Mouse (Mus musculus): ENCODE results near the gene Cenpl.

Cenpl gene

DNA sequence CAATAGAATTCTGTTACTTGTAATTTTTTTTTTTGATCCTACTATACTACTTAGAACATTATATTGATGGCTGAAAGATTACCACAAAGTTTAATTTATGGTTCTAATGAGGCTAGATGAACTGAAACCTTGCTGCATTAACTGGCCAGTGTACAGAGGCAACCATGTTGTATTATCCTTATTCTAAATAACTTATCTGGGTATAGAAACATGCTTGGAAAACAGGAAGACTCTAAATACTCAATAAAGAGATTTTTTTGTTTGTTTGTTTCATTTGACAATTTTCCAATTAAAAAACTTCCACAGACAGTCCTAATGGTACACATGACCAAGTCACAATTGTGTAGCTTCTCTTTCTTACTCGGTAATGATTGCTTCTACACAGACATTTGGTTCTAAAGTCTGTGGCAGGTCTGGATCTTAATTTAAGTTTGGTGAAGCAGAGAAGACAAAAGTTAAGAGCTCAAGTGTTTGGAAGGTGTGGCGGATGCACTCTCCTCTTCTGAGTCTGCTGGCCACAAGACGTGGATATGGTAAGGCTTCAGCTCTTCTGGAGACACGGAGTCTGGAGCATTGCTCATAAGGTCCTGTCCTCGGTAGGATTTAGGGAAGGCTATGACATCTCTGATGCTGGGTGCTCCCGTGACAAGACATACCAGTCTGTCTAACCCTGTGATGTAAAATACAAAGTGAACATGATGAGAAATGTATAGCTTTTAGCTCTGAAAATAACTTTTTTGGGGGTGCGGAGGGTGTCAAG lies 29.1 kb upstream of the Cenpl start:
- no peak for DNase-seq (ENCODE audit: low spot score)

DNA sequence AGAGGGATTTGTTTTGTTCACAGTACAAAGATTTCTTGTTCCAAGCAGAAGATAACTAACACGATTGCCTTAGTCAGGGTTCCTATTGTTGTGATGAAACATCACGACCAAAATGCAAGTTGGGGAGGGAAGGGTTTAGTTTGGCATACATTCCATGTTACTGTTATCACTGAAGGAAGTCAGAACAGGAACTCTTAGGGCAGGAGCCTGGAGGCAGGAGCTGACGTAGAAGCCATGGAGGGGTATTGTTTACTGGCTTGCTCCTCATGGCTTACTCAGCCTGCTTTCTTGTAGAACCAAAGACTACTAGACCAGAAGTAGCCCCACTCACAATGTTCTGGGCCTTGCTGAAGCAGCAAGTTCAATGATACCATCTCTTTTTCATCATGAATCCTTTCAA lies 23.5 kb upstream of the Cenpl start:
- DNase-seq (ENCODE audit: low spot score), result no peak

DNA sequence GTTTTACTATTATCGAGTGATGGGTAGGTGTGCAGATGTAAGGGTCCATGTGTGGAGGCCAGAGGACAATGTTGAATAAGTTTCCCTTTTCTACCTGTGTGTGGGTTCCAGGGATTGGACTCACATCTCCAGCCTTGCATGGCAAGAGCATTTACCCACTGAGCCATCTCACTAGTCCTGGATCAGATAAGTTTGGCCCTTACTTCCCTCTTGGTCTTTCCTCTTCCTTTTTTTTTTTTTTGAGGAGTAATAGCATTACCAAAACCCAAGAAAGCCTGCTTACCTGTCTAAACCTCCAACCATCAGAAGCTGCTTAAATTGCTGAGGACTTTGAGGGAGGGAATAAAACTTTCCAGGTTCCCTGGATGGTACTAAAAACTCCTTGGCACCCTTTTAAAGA lies 13.3 kb upstream of the Cenpl start:
- no peak for DNase-seq (ENCODE audit: low spot score)

DNA sequence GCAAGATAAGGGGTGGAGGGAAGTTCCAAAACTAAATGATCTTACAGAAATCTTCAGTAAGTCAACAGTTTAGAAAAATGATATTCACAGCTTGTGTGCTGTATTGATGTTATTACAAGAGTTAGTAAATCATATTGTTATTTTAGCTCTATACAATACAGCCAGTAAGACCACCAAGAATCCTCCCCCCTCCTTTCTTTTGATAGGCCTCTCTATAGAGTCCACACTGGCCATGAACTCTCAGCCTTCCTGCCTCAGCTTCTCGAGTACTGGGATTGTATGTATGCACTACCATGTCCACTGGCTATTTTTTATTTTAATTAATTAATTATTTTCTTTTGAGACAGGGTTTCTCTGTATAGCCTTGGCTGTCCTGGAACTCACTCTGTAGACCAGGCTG lies 7.2 kb upstream of the Cenpl start:
- DNase-seq (ENCODE audit: low spot score), result no peak

DNA sequence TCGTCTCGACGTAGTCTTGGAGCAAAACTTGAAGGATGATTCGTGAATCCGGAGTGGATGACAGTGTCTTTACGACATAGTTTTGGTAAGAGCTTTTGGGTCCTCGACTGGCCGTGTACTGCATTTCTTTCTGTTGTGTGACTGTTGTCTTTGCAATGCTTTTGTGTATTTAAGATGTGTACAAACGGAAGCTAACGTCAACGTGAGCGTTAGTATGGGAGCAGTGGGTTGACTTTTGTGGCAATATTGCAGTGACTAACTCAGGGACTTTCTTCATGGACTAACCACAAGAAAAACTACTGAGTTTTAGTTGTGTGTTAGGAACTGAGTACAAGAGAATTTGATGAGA lies 733 bp downstream of the Cenpl start:
- no peak for DNase-seq (ENCODE audit: low spot score)

DNA sequence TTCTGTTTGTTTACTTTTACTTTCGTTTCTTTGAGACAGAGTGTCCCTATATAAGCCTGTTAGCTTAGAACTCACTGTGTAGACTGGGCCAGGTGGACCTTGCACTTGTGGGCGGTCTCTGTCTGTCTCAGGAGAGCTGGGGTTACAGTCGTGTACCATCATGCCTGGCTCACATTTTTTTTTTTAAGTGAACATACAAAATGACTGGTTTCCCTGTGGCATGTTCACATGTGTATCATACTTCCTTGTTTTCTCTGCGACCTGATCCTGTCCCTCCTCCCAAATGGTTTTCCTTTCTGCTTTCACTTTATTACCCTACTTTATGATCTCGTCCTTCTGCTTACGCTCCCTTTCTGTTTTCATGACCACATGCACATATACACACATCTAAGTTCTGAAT lies 5.7 kb downstream of the Cenpl start:
- DNase-seq (ENCODE audit: low spot score), result no peak

DNA sequence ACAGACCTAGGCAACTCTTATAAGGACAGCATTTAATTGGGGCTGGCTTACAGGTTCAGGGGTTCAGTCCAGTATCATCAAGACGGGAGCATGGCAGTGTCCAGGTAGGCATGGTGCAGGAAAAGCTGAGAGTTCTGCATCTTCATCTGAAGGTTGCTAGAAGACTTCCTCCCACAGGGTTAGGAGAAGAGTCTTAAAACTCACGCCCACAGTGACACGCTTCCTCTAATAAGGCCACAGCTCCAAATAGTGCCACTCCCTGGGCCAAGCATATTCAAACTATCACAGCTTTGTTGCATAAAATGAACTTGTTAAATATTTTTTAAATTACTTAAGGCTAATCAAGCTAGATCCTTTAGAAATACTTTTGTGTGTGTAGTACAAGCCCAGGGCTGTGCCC lies 6.7 kb downstream of the Cenpl start:
- DNase-seq (ENCODE audit: low spot score), result no peak

DNA sequence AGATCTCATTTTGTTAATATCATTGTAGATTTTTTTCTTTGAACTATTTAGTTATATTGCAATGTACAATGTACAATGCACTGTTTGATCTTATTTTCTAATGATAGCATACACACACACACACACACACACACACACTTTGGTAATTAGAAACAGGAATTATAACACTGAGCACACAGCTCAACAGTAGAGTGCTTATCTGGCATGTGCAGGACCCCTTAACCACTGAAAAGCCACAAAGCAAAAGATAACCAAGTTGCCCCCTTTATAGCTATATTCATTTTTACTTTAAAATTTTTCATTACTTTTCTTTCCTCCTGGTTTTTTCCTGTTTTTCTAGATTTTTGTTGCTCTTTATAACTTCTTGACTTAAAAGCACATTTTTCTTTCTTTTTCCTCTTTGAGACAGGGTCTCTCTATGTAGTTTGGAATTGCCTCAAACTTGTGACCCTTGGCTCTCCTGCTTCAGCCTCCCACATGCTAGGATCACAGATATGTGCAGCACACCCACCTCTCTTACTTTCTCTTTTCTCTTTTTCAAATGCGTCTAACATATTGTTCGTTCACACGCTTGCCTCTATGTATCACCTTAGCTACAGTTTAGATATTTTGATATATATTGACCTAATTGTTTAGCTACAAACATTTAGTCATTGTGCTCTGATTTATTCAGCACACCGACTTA lies 29.4 kb downstream of the Cenpl start:
- DNase-seq (ENCODE audit: low spot score), result no peak

DNA sequence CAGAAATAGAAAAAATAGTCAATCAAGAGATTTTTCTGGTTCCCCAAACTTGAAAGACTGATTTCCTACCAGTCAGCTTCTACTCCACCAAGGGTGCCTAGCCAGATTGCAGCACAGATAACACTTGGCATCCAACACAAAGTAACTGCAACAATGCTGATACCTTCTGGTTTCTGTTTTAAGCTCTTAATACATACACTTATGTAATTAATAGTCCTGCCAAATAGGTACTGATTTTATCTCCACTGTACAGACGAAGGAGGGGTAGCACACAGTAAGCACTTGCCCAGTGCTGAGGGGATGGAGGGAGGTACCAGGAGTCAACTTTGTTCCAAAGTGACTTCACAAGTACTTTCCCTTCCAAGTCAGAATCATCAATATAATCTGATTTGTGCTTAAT lies 33.3 kb downstream of the Cenpl start:
- DNase-seq (ENCODE audit: low spot score), result no peak

DNA sequence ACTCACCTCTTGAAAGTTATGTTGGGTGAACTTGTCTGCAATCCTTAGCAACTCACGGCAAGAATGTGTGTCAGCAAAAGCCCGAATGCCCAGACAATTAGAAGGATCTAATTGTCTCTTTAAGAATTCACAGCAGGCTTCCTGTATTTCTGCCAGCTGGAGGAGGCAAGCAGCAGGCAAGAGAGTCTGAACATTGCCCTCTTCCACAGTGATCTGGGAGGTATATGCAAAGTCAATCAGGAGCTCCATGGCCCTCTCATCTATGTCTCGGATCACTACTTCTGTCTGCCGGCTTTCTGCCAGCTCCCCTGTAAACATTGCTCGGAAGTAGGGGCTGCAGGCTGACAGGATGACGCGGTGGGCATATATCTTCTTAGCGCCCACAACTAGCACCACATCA lies 38.7 kb downstream of the Cenpl start:
- DNase-seq (ENCODE audit: low spot score), result no peak

DNA sequence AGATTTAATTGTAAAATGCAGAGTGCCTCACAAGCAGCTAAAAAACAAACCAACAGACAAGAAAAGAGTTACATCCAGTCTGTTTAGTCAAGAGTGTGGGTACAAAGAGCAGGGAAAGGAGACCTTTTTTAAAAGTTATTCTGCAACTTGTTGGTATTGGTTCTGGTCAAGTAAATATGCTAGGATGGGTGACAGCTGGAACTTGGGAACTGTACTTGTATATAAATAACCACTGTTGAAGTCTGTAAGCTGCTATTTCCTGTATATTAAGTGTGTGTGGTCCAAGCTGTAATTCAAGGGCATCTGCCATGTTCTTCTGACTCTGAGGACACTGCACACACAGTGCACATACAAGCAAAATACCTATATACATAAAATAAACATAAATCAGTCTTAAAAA lies 44.1 kb downstream of the Cenpl start:
- DNase-seq (ENCODE audit: low spot score), result no peak

DNA sequence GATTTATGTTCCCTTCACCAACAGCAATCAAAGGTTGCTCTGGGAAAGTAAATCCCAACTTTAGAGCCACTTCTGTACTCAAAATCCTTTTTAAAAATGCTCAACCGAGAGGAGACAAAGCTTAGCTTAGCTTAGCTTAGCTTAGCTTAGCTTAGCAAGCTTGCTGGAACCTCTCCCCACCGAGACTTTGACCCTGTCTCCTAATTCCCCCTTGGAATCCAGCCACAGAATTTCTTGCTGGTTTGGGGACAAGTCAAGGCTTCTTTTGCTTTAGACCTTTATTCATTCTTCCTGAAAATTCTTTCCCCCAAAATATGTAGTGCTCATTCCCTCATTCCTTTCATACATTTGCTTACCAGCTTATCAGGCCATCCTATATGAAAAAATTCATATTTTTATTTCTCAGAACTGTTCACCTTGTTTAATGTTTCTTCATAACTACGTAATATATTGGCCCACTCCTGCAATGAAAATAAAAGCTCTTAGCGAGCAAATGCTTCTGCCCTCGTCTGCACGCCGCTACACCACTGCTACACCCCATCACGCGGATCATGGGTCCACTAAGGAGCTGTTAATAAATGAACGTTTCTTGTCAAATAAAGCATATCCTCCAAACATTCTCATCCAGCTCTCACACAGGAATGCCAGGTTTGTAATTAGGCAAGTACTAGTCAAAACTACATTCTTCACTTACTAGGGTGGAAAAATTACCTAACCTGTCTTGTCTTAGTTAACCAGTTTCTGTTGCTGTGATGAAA lies 52.3 kb downstream of the Cenpl start:
- DNase-seq (ENCODE audit: low spot score), result peak; percentile 17

DNA sequence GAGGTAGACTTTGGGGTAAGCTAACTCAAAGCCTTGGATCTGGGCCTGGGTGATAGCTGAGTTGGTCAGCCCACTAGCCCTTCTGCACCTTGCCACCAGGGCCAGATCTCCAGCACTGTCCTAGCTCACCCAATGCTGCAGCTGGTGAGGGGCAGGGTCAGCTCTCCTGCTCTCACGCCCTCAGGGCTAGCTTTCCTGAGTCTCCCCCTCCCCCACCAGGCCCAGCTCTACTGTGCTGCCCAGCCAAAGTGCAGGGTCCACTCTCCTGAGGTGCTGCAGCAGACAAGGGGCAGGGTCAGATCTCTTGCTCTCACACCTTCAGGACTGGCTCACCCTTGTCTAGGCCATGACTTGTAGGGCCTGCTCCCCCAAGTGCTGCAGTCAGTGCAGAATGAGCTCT lies 55.9 kb downstream of the Cenpl start:
- DNase-seq (ENCODE audit: low spot score), result peak; percentile 64

DNA sequence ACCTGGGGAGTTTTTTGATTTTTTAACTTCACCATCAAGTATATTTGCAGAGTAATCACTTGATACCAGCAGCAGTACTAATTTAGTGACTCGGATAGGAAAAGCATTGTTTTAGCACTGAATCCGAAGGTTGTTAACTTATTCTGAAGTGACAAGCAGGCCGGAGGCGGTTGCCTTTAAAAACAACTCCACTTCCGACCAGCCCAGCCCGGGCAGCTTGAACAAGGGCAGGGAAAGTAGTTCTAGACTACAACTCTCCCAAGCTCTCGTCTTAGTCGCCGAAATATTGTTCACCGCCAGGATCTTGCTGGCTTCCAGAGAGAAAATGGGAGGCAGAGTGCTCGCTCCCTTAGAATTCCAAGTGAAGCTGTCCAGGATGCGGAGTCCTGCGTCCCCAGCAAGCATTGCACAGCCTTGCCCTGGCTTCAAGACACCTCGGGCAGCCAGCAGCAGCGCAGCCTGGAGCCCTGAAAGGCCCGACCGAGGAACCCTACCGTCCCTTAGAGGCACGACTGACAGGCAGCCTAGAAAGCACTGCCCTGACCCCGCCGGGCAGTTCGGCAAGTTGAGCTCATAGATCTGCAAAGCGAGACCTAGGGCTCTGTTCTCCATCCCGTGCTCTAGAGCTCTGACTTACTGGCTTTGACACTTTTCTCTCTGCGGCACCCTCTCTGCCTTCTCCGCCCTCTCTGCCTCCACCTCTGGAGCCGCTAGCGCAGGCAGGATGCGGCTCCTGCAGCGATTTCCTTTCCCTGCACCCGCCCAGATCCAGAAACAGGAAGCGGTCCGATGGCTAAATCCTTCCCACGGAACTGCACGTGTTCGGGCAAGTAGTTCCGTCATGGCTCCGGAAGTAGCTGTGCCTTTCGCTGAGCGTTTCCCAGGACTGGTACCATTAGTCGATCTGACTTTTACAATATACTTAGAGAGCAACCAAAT lies 60.5 kb downstream of the Cenpl start, which contains the start of gene Klhl20:
TSS of gene Klhl20 (minus strand) at position 786 of the 939 bp plus-strand sequence.
- DNase-seq (ENCODE audit: low spot score), result peak; percentile 90

Data from yolk sac, embryonic 10.5 days (tissue).